Mouse (Mus musculus): ENCODE measurements around the gene Gab2. TPM values are rescaled to one million over a fixed set of nuclear protein-coding genes. Genes with fewer than 3 reads are reported as not detected.

Gene Gab2
- polyA plus RNA-seq, 1 experiment from 2014 or later: 4.9 TPM

- Histone ChIP-seq H3K4me2 (replicated peaks) (no peak overlapping the region), H3K4me3 (no peak overlapping the region), H3K27me3 (no peaks in the 10 kb centered on the region), H3K4me1 (no peaks in the 10 kb centered on the region), H3K9me3 (no peaks in the 10 kb centered on the region), H3K36me3 (peaks cover 7% of the 10 kb centered on the region), H3K9ac (no peak overlapping the region), H3K27ac (no peak overlapping the region)
- ATAC-seq (ENCODE audit: low FRiP score, low read depth): no peak
- 77% methylated on average over 11 of the region's 11 CpGs for WGBS
Observed at GRCm38 (mm10) chr7:97351792-97352513, 270.6 kb downstream of the Gab2 start.

DNA sequence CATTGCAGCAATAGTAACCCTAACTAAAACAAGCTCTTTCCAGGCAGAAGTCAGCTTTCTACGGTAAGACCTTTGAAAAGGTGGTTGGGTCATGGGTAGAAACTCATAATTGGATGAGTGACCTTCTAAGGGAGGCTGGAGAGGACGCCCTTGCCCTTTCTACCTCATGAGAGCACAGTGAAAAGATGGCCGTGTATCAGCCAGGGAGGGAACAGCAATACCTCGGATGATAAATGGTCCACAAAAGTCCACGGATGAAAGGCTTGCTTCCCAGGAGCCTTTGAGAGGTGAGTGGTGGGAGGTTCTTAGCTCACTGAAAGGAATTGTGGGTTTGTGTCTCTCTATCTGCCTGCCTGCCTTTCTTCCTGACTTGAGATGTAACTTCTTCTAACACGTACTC, 272.0 kb downstream of the Gab2 start:
- Histone ChIP-seq H3K36me3 (no peaks in the 10 kb centered on the region), H3K9ac (no peak overlapping the region), H3K4me2 (replicated peaks) (no peak overlapping the region), H3K9me3 (no peaks in the 10 kb centered on the region), H3K27ac (no peak overlapping the region), H3K27me3 (no peaks in the 10 kb centered on the region), H3K4me3 (no peak overlapping the region), H3K4me1 (no peaks in the 10 kb centered on the region)
- WGBS: 87% methylated on average over 6 of the region's 6 CpGs
- ATAC-seq (ENCODE audit: low FRiP score, low read depth): no peak

- Histone ChIP-seq H3K4me2 (replicated peaks) (no peak overlapping the region), H3K4me3 (no peak overlapping the region), H3K9ac (no peak overlapping the region), H3K4me1 (no peaks in the 10 kb centered on the region), H3K27ac (no peak overlapping the region), H3K27me3 (0 out of 2 replicates have a peak, but pooled peaks cover 3% of the 10 kb centered on the region), H3K9me3 (no peaks in the 10 kb centered on the region), H3K36me3 (no peaks in the 10 kb centered on the region)
- no peak for ATAC-seq (ENCODE audit: low FRiP score, low read depth)
- WGBS: 51% methylated on average over 13 of the region's 13 CpGs
Observed at GRCm38 (mm10) chr7:97355068-97355841, 273.9 kb downstream of the Gab2 start.

DNA sequence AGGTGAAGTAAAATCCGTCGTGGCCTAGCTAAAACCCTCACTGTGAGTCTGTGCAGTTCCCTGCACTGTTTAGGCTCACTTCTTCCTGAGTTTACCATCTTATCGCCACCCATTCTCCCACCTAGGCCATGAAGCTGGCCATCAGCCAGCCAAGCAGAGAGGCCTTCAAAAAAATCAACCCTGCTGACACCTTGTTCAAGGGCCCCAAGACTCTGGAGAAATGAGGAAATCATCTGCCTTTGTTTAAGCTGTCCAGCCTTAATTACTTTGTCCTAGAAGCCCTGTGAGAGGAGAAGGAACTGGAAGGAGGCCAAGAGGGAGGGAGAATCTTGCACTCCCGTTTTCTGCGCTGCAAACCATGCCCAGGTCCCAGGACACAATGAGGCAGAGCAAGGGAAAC, 274.9 kb downstream of the Gab2 start:
- WGBS: 87% methylated on average over 5 of the region's 5 CpGs
- H3K36me3 ChIP-seq: no peaks in the 10 kb centered on the region
- no peak overlapping the region for H3K4me2 ChIP-seq (replicated peaks)
- H3K4me1 ChIP-seq: no peaks in the 10 kb centered on the region
- H3K4me3 ChIP-seq: no peak overlapping the region
- no peak for ATAC-seq (ENCODE audit: low FRiP score, low read depth)
- H3K9ac ChIP-seq: no peak overlapping the region
- H3K9me3 ChIP-seq: no peaks in the 10 kb centered on the region
- H3K27ac ChIP-seq: no peak overlapping the region
- peaks cover 8% of the 10 kb centered on the region; the same call in 1 of the 2 replicates for H3K27me3 ChIP-seq

GRCm38 (mm10) chr7:97356875-97357276, 275.5 kb downstream of the Gab2 start:
- Histone ChIP-seq H3K27ac (no peak overlapping the region), H3K4me3 (no peak overlapping the region), H3K36me3 (no peaks in the 10 kb centered on the region), H3K9ac (no peak overlapping the region), H3K4me2 (replicated peaks) (no peak overlapping the region), H3K27me3 (peaks cover 8% of the 10 kb centered on the region; the same call in 1 of the 2 replicates), H3K9me3 (no peaks in the 10 kb centered on the region), H3K4me1 (no peaks in the 10 kb centered on the region)
- WGBS: 78% methylated on average over 5 of the region's 5 CpGs
- ATAC-seq (ENCODE audit: low FRiP score, low read depth): no peak

- Histone ChIP-seq H3K27ac (no peak overlapping the region), H3K9me3 (no peaks in the 10 kb centered on the region), H3K36me3 (no peaks in the 10 kb centered on the region), H3K4me3 (no peak overlapping the region), H3K4me1 (no peaks in the 10 kb centered on the region), H3K27me3 (peaks cover 8% of the 10 kb centered on the region; the same call in 1 of the 2 replicates), H3K4me2 (replicated peaks) (no peak overlapping the region), H3K9ac (no peak overlapping the region)
- no peak for ATAC-seq (ENCODE audit: low FRiP score, low read depth)
- 73% methylated on average over 3 of the region's 3 CpGs for WGBS
Observed at GRCm38 (mm10) chr7:97357840-97358239, 276.5 kb downstream of the Gab2 start.

GRCm38 (mm10) chr7:97358347-97358746, 277.0 kb downstream of the Gab2 start:
- no peaks in the 10 kb centered on the region for H3K4me1 ChIP-seq
- no peak overlapping the region for H3K4me2 ChIP-seq (replicated peaks)
- no peaks in the 10 kb centered on the region for H3K36me3 ChIP-seq
- H3K27ac ChIP-seq: no peak overlapping the region
- WGBS: 90% methylated on average over 4 of the region's 4 CpGs
- H3K9me3 ChIP-seq: no peaks in the 10 kb centered on the region
- peaks cover 8% of the 10 kb centered on the region; the same call in 1 of the 2 replicates for H3K27me3 ChIP-seq
- H3K4me3 ChIP-seq: no peak overlapping the region
- ATAC-seq (ENCODE audit: low FRiP score, low read depth): no peak
- H3K9ac ChIP-seq: no peak overlapping the region

Other genes starting within 250 kb of the Gab2 start
- gene Nars2, start 130.1 kb upstream of the Gab2 start, polyA plus RNA-seq (2015; fragmentation: Nextera tagmentation; extraction: Ambion mirVana): 21.9 and 24.6 TPM in 2 replicates

All from limb, embryonic 13.5 days (tissue).